Mouse (Mus musculus) gonadal fat pad, adult 2 months (tissue): ENCODE results near the gene Tgm2. TPM values are rescaled to one million over a fixed set of nuclear protein-coding genes. Genes with fewer than 3 reads are reported as not detected.

ENCODE experiments used
- DNase-seq: peaks from one replicate; pipeline ENCODE4 v3.0.0-alpha.2; 2012; ENCODE audit warnings: low read depth
- polyA plus RNA-seq: library from polyadenylated mRNA; depleted of rRNA; stranded (reverse); fragments of >200 nt; gene quantifications from 2 replicates; pipeline ENCODE4 v1.2.3, GENCODE M21; 2012

Gene Tgm2
- polyA plus RNA-seq, 1 experiment = 193 TPM

GRCm38 (mm10) chr2:158113591-158114257 is 32.5 kb downstream of the Tgm2 start:
- no peak for DNase-seq

GRCm38 (mm10) chr2:158109516-158109915 is 36.7 kb downstream of the Tgm2 start:
- no peak for DNase-seq

- no peak for DNase-seq
Observed at GRCm38 (mm10) chr2:158106947-158107587, 39.2 kb downstream of the Tgm2 start.

GRCm38 (mm10) chr2:158105605-158106004 is 40.6 kb downstream of the Tgm2 start:
- no peak for DNase-seq

GRCm38 (mm10) chr2:158104966-158105365 is 41.3 kb downstream of the Tgm2 start:
- DNase-seq = no peak

GRCm38 (mm10) chr2:158101768-158102167 is 44.5 kb downstream of the Tgm2 start:
- no peak for DNase-seq

GRCm38 (mm10) chr2:158099537-158099936 is 46.7 kb downstream of the Tgm2 start:
- DNase-seq = no peak

- DNase-seq = no peak
Observed at GRCm38 (mm10) chr2:158098730-158099129, 47.5 kb downstream of the Tgm2 start.

- no peak for DNase-seq
Observed at GRCm38 (mm10) chr2:158097071-158097470, 49.2 kb downstream of the Tgm2 start.

GRCm38 (mm10) chr2:158094846-158095245 is 51.4 kb downstream of the Tgm2 start:
- DNase-seq = no peak

GRCm38 (mm10) chr2:158094300-158094699 is 51.9 kb downstream of the Tgm2 start:
- DNase-seq = no peak

- DNase-seq = peak; percentile 88
Observed at GRCm38 (mm10) chr2:158093345-158093744, 52.9 kb downstream of the Tgm2 start.

GRCm38 (mm10) chr2:158090096-158090495 is 56.1 kb downstream of the Tgm2 start:
- DNase-seq = no peak

GRCm38 (mm10) chr2:158084486-158084885 is 61.8 kb downstream of the Tgm2 start:
- DNase-seq = no peak

GRCm38 (mm10) chr2:158080622-158081241 is 65.5 kb downstream of the Tgm2 start:
- no peak for DNase-seq

- no peak for DNase-seq
Observed at GRCm38 (mm10) chr2:158079843-158080395, 66.3 kb downstream of the Tgm2 start.

- DNase-seq = no peak
Observed at GRCm38 (mm10) chr2:158078971-158079370, 67.3 kb downstream of the Tgm2 start.

- DNase-seq = no peak
Observed at GRCm38 (mm10) chr2:158077981-158078380, 68.3 kb downstream of the Tgm2 start.

GRCm38 (mm10) chr2:158076690-158077089 is 69.5 kb downstream of the Tgm2 start:
- DNase-seq = no peak

GRCm38 (mm10) chr2:158074835-158075234 is 71.4 kb downstream of the Tgm2 start:
- DNase-seq = no peak

- DNase-seq = no peak
Observed at GRCm38 (mm10) chr2:158071633-158071995, 74.6 kb downstream of the Tgm2 start.

GRCm38 (mm10) chr2:158070885-158071632 is 75.2 kb downstream of the Tgm2 start:
- peak; percentile 91 for DNase-seq
